Mouse (Mus musculus) R1 (cell line): ENCODE measurements around the gene 9930104L06Rik.
A peak's percentile ranks its signal among the peaks of the same experiment; 100 is the strongest.

Experiments
- DNase-seq: peaks from one replicate; pipeline ENCODE4 v3.0.0-alpha.2; 2018; ENCODE audit warnings: low read depth, low spot score

Gene 9930104L06Rik

GRCm38 (mm10) chr4:124959062-124959461 lies 22.2 kb downstream of the 9930104L06Rik start:
- no peak for DNase-seq

GRCm38 (mm10) chr4:124960940-124961339 lies 24.1 kb downstream of the 9930104L06Rik start:
- DNase-seq, result no peak

GRCm38 (mm10) chr4:124962576-124962975 lies 25.7 kb downstream of the 9930104L06Rik start:
- DNase-seq, result no peak

DNA sequence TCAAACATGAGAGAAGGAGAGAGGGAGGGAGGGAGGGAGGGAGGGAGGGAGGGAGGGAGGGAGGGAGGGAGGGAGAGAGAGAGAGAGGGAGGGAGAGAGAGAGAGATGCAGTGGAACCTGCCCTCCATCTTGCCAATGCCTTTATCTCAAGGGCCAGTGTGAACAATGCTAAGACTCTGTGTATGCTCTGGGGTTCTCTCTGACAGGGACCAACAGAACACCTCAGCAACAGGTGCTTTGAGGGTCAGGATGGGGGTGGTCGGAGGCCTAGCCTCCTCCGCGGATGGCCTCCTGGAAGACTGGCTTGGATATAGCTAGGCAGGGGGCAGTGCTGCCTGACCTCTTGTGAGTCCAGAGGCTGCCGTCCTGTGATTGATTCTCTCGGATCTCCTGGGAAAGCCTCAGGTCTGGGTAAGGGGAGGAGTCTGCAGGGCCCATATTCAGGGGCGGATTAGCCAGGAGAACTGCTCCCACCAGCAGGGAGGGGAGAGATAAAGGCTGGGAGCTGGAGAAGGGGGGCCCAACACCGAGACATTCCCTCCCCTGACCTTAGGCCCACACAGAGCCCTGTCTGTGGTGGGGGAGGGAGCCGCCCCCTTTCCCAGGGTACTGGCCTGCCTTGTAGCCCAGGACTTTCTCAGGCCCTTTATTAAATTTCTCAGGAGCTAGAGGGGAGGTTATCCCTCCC lies 28.2 kb downstream of the 9930104L06Rik start:
- DNase-seq, result no peak

DNA sequence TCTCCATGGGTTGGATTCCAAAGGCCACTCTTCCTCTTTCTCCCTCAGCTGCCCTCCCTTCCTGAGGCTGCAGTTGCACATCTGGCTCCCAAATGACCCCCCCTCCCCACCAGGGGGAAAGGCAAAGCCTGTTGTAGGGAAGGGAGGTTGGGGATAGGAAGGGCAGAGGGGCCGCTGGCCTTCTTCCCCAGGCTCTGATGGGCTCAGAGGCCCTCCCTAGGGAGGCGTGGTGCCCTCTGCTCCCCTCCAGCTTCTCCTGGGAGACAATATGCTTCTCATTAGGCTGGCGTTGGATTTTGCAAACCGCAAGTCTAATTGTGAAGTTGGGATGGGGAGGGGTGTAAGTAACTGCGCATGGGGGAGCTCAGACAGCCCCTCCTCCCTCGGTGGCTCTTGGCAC lies 31.9 kb downstream of the 9930104L06Rik start:
- DNase-seq, result no peak

- DNase-seq, result no peak
Observed at GRCm38 (mm10) chr4:124969219-124969848, 32.5 kb downstream of the 9930104L06Rik start.

DNA sequence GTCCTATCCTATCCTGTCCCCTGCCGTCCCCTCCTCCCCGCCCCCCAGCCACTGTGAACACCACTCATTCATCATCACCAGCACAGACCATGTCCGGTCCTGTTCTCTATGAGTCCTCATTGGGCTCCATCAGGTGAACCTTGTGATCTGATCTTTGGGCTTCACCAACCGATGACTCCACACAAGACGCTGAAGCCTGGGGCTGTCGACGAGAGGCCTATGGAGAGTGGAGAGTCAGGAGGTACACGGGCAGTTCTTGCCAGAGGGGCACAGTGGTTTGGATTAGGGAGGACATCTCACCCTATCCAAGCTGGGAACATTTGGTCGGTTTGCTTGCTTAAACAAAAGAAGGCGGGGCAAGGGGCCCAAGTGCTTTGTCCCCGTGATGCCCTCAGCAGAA lies 33.3 kb downstream of the 9930104L06Rik start:
- DNase-seq, result no peak

GRCm38 (mm10) chr4:124970677-124971076 lies 33.8 kb downstream of the 9930104L06Rik start:
- peak; percentile 20 for DNase-seq

GRCm38 (mm10) chr4:124971094-124971493 lies 34.2 kb downstream of the 9930104L06Rik start:
- DNase-seq, result no peak

- DNase-seq, result no peak
Observed at GRCm38 (mm10) chr4:124972316-124972715, 35.5 kb downstream of the 9930104L06Rik start.

DNA sequence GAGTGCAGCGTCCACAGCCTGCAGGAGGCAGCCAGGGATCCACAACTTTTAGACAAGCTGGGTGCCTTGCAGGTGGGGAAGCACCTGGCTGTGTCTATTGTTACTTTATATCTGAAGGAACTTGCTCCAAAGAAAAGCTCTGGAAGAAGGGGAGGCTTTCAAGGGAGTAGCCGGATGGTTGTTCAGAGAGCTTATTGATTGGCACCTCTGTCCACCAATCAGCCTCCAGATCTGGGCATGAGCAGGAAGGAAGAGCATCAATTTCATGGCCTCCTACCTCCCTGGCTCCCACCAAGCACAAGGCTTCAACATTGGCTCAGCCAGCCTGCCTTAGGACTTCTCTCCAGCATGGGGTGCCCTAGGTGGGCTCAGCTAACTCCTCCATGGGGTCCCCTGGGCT lies 36.4 kb downstream of the 9930104L06Rik start:
- DNase-seq, result peak; percentile 84

DNA sequence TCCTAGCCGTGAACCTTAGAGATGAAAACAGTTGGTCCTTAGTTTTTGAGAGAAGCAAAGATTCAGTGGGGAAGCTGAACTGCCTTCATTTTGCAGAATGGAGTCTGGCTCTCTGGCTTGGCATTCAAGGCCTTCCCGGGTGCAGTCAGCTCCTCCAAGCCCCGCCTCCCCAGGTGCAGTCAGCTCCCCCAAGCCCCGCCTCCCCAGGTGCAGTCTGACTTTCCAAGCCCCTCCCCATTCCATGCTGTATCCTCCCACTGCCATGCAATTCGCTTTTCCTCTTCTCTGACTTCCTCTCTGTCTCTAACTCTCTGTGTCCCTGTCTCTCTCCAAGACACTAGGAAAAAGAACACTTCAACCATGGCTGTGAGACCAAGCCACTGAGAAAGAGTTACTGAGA lies 41.4 kb downstream of the 9930104L06Rik start:
- DNase-seq, result no peak

DNA sequence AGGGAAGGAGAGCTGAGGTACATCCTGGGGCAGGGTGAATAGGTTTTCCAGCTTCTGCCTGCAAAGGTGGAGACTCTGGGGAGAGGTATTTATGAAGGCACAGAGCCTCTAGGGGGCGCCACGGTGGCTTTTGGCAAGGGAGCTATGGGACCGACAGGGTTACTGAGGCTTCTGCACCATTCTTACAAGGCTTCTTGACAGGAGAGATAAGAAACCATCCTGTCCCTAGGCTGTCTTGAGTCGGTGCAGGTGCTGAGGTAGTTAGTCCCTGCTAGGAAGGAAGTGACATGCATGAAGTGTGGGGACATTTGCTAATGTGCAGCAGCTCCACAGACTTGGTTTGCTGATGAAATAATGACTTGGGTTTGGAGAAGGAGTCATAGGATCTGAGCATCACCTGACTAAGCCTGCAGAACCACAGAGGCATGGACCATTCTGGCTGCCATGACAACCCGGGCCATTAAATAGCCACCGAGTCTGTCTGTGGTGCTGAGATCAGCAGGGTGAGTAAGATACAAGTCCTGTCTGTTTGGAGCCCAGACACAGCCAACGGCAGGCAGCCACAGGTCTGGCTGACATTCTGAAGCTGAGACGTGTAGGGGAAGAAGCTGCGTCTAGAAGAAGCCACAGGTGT lies 47.2 kb downstream of the 9930104L06Rik start:
- DNase-seq, result peak; percentile 65

- no peak for DNase-seq
Observed at GRCm38 (mm10) chr4:124984871-124985670, 48.2 kb downstream of the 9930104L06Rik start.

- DNase-seq, result peak; percentile 59
Observed at GRCm38 (mm10) chr4:124985671-124986602, 49.1 kb downstream of the 9930104L06Rik start, which contains the start of gene Rspo1. Gene Rspo1, plus strand, starts transcription at chr4:124986430.

DNA sequence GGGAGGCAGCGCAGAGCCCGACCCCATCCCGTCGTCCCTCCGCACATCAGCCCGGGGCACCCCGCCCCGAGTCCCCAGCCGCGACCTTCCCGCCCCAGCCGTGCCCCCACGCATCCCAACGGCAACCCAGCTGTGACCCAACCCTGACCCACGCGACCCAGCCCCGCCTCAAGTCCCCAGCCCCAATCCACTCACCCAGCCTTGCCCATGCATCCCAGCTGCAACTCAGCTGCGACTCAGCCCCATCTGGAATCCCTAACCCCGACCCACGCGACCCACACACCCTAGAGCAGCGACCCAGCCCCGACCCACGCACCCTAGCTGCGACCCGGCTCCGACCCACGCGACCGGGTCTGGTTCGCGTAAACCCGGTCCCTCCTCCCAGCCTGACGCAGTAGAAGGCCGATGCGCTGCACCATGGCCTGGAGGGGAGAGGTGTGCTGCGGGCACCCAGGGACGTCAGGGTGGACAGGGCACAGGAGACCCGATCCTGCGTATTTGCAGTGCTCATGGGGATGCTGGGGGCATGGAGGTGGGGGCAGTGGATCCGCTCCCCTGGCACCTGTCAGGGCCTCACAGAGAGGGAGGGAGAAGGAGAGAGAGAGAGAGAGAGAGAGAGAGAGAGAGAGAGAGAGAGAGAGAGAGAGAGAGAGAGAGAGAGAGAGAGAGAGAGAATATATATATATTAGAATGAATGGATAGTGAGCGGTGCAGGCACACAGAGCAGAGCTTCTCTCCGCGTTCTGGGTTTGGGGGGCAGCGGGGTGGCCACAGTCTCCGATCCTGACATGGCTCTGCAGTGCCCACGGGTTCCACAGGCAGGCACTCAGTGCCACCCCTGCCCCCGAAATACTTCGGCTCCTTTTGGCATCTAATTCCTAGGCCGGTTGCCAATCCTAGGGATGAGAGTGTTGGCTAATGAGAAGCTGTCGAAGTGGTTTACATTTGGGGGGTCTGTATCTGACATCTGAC lies 50.2 kb downstream of the 9930104L06Rik start:
- no peak for DNase-seq

DNA sequence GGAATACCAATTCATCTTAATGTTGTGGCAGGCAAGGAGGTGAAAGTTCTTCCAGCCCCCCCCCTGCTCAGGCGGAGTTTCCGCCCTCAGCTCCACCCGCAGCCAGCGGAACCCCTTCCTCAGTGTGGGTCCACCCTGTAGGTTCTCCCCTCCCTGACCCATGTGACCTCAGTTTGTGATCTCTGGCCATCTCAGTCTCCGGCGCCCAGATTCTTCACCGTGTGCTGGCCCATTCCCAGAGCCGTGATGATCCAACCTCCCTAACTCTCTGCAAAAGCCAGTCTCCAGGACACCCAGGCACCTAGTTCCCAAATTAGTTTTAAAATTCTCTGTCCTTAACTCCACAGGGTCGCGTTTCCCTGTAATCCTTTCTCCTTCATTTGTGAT lies 50.9 kb downstream of the 9930104L06Rik start:
- DNase-seq, result no peak

DNA sequence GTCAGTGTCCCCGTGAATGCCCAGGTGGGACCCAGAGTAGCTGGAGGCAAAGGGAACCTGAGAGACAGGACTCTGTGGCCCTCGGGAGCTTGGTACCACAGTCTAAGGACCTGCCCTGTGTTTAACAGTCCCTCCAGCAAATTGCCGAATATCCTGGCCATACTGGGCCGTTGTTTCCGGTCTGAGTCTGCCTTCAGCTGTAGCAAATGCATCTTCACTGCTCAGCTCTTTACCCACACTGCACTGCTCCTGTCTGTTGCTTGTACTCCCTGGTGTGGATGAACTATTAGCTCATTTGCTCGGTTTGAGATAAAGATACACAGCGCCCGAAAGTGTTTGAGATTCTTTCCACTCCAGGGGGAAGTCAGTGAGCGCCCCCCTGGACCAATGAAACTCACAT lies 51.5 kb downstream of the 9930104L06Rik start:
- no peak for DNase-seq

DNA sequence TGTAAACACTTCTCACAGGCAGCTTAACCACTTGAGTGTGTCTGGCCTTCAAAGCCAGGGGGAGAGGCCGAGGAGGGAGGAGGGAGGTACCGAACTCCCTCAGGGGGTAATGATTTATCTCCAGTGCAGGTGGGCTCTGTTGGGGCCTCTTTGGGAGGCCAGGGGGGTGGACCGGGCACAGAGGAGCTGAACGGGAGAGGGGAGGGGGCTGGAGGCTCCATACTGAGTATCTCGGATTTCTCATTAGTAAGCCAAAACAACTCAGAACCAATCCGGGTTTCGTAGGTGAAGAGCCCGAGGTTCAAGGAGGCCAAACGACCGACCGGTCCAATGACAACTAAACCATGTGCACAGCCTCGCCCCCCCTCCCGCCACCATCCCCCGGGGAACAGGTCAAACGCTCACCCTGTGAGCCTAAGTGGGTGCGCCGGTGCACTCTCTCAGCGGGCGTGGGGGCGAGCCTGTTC lies 53.0 kb downstream of the 9930104L06Rik start:
- DNase-seq, result no peak

GRCm38 (mm10) chr4:124990325-124990724 lies 53.5 kb downstream of the 9930104L06Rik start:
- DNase-seq, result no peak
